13 mouse cellular contexts compared by ENCODE assay signal in the genomic region with DNA sequence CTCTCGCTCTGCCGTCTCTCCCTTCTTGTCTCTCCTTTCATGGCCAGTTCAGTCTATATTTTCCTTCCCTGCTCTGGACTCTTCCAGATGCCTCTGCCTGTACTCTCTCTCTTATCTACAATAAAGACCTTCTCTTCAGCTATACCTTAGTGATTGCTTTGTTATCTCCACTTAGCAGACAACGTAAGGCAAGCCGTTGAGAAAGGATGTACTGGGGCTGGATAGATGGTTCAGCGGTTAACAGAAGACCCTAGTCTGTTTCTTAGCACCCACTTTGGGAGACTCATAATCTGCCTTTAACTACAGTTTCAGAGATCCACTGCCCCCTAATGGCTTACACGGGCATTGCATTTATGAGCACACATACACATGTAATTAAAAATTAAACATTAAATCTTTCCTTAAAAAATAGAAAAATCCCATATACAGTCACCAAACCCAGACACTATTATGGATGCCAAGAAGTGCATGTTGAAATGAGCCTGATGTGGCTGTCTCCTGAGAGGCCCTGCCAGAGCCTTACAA. TPM values are rescaled to one million over a fixed set of nuclear protein-coding genes. Genes with fewer than 3 reads are reported as not detected.
DNase-seq lines count a peak whose midpoint lies in the region; ATAC-seq and TF ChIP-seq lines count a peak whose summit lies in the region.
"Had no signal": no experiment of that assay in that cellular context is flagged by ENCODE, and none has a peak within 500 bp of the region (broad histone marks: within the 10 kb centered on the region; RNA-seq: fewer than 3 reads in every experiment).

No protein-coding gene starts in this region.

- no peaks in the 10 kb centered on the region for H3K27me3 ChIP-seq in kidney, adult 2 months (replicated peaks; ENCODE audit: control insufficient read depth, insufficient read depth, low read length)
- no peaks in the 10 kb centered on the region for H3K27me3 ChIP-seq in liver, embryonic 14.5 days (ENCODE audit: control insufficient read depth, insufficient read depth, low read length)
- H3K27me3 ChIP-seq: limb, embryonic 12.5 days had no signal

- no peak; the same call in 1 of the 2 replicates for TF ChIP-seq EP300 in liver, embryonic 14.5 days (IDR thresholded peaks at IDR 0.05; ENCODE audit: low read depth)

- peaks cover 3% of the 10 kb centered on the region; the same call in 1 of the 2 replicates for H3K4me1 ChIP-seq in kidney, adult 2 months (ENCODE audit: control insufficient read depth, insufficient read depth, low read length)
- H3K4me1 ChIP-seq in liver, embryonic 14.5 days (replicated peaks; ENCODE audit: control insufficient read depth in 2 of 2, insufficient read depth in 2 of 2, low read length in 1 of 2): peaks cover 3 to 5% of the 10 kb centered on the region in 2 experiments; a peak in 2 of 4 replicates

- no peak overlapping the region for H3K4me2 ChIP-seq in liver, embryonic 14.5 days (ENCODE audit: low read depth)
- H3K4me2 ChIP-seq: limb, embryonic 12.5 days had no signal

- TF ChIP-seq POLR2A in kidney, adult 2 months (IDR thresholded peaks at IDR 0.05; ENCODE audit: low read depth, low read length): no peak

- ATAC-seq in liver, embryonic 14.5 days (ENCODE audit: insufficient read depth): peak; percentile 34; the same call in 1 of the 2 replicates

- no peak overlapping the region for H3K4me3 ChIP-seq in kidney, adult 2 months (ENCODE audit: insufficient read depth, low read depth, low read length)
- no peak overlapping the region for H3K4me3 ChIP-seq in liver, embryonic 14.5 days (ENCODE audit: insufficient read depth in 1 of 2, low read depth in 2 of 2, low read length in 2 of 2)
- H3K4me3 ChIP-seq: erythroblast, embryonic 14.5 days; limb, embryonic 12.5 days had no signal

- peak overlapping the region; percentile 35; the same call in 1 of the 2 replicates for H3K27ac ChIP-seq in kidney, adult 2 months (ENCODE audit: insufficient read depth, low read depth, low read length)
- H3K27ac ChIP-seq in liver, embryonic 14.5 days: no peak overlapping the region
- H3K27ac ChIP-seq: limb, embryonic 12.5 days had no signal

- no peak for DNase-seq in kidney, adult 2 months
- no peak for DNase-seq in kidney, adult 8-10 months
- peak; percentile 62 to 67 for DNase-seq in B cell, adult 2 months
- peak; percentile 70 for DNase-seq in NIH3T3 (ENCODE audit: low read depth)
- no peak for DNase-seq in liver, embryonic 14.5 days (ENCODE audit: low read depth in 3 of 3, low spot score in 3 of 3)
- no peak for DNase-seq in ovary, postnatal 10 days (ENCODE audit: low spot score)
- no peak for DNase-seq in layer of hippocampus, postnatal 25 days (ENCODE audit: extremely low spot score in 1 of 2, low spot score in 1 of 2)
- no peak for DNase-seq in urinary bladder, postnatal 36 days (ENCODE audit: low spot score in 2 of 2)
- DNase-seq: cerebellum, adult 2 months; heart, adult 18-20 months; kidney, adult 11 months had no signal

- 94% methylated on average over 6 of the region's 6 CpGs for WGBS in kidney, adult 2 months
- WGBS in liver, embryonic 14.5 days (ENCODE audit: insufficient replicate concordance): 30% methylated on average over 6 of the region's 6 CpGs

- H3K9ac ChIP-seq in liver, embryonic 14.5 days (replicated peaks): no peak overlapping the region
- H3K9ac ChIP-seq: limb, embryonic 12.5 days had no signal

- H3K9me3 ChIP-seq in liver, embryonic 14.5 days (ENCODE audit: control insufficient read depth, low read length): no peaks in the 10 kb centered on the region

- H3K36me3 ChIP-seq in kidney, adult 2 months (ENCODE audit: control insufficient read depth, insufficient read depth, low read length): no peaks in the 10 kb centered on the region
- no peaks in the 10 kb centered on the region for H3K36me3 ChIP-seq in liver, embryonic 14.5 days (replicated peaks; ENCODE audit: control insufficient read depth, insufficient read depth, low read depth)
- H3K36me3 ChIP-seq: limb, embryonic 12.5 days had no signal

- TF ChIP-seq CTCF in kidney, adult 2 months (conservative IDR thresholded peaks at IDR 0.05; ENCODE audit: insufficient read depth, insufficient read length, low read depth, low read length): no peak
- TF ChIP-seq CTCF in liver, embryonic 14.5 days (IDR thresholded peaks at IDR 0.05; ENCODE audit: low read depth): peak; percentile 44; the same call in 1 of the 2 replicates

RNA-seq across cellular contexts. Expression of a gene that starts 11.8 kb away (rescaled TPM):
- 0.03 TPM in 2 replicates for polyA plus RNA-seq in kidney, adult 2 months (2012; rRNA removed)
- 0.01 TPM in 2 replicates for polyA plus RNA-seq in liver, embryonic 14.5 days (2012; rRNA removed)
- 0.01 TPM in 1 of 2 replicates, not detected in the other for polyA plus RNA-seq in liver, embryonic 14.5 days (2014; fragmentation: Nextera tagmentation; extraction: Ambion mirVana)
- under 1 TPM; 0.54 to 0.94 TPM for total RNA-seq in layer of hippocampus, postnatal 25 days (2021)
- polyA plus RNA-seq: limb, embryonic 12.5 days had no signal

RNA-seq across cellular contexts. Expression of a gene that starts 14.9 kb away (rescaled TPM):
- 328 and 349 TPM in 2 replicates for polyA plus RNA-seq in kidney, adult 2 months (2012; rRNA removed)
- 49.4 and 64.1 TPM in 2 replicates for polyA plus RNA-seq in liver, embryonic 14.5 days (2012; rRNA removed)
- 126 and 135 TPM in 2 replicates for polyA plus RNA-seq in liver, embryonic 14.5 days (2014; fragmentation: Nextera tagmentation; extraction: Ambion mirVana)
- 100 to 1,000 TPM; 138 to 139 TPM for total RNA-seq in layer of hippocampus, postnatal 25 days (2021)

Comparison
In these comparisons a context has a peak if more than half of its experiments do, and no peak if none do; other contexts are left out.
1. DNase-seq: peak in B cell, adult 2 months (2 of 2) and NIH3T3 (single experiment); none in kidney, adult 2 months (single experiment), kidney, adult 8-10 months (0 of 2), liver, embryonic 14.5 days (0 of 3), ovary, postnatal 10 days (single experiment), layer of hippocampus, postnatal 25 days (0 of 2) and urinary bladder, postnatal 36 days (0 of 2).